Mouse (Mus musculus) retina, adult 2 months (tissue): ENCODE results near the gene Gm17078.
"Not testable (repeated sequence)": the region's sequence is repeated elsewhere in the genome, so short reads cannot be mapped to it uniquely, and the experiment has no call there.

Experiments used
- DNase-seq: peaks from one replicate; pipeline ENCODE4 v3.0.0-alpha.2; 2012; ENCODE audit warnings: low read depth, low spot score

Gm17078 gene

GRCm38 (mm10) chr14:51611210-51611609 lies at the start of gene Gm17078:
Gm17078 (minus strand) TSS chr14:51611310.
- DNase-seq, result no peak

- DNase-seq, result not testable (repeated sequence)
Measured at GRCm38 (mm10) chr14:51635566-51635965, 24.5 kb upstream of the Gm17078 start, which contains the start of gene Gm4181. Gm4181 (minus strand) TSS chr14:51635666.

GRCm38 (mm10) chr14:51632426-51632825 lies 21.3 kb upstream of the Gm17078 start:
- not testable (repeated sequence) for DNase-seq

GRCm38 (mm10) chr14:51592039-51592438 lies 19.1 kb downstream of the Gm17078 start, which contains the start of gene Gm17174:
Gm17174 (minus strand) TSS chr14:51592139.
- DNase-seq, result not testable (repeated sequence)

- DNase-seq, result not testable (repeated sequence)
Measured at GRCm38 (mm10) chr14:51573963-51574362, 37.1 kb downstream of the Gm17078 start, which contains the start of gene Gm17175. Gm17175 (minus strand) TSS chr14:51574063.
